Mouse (Mus musculus) limb, embryonic 13.5 days (tissue): Measurements from ENCODE around the gene Acap1. TPM values are rescaled to one million over a fixed set of nuclear protein-coding genes. Genes with fewer than 3 reads are reported as not detected.
A peak's percentile ranks its signal among the peaks of the same experiment; 100 is the strongest.
"Not testable (repeated sequence)": the region's sequence is repeated elsewhere in the genome, so short reads cannot be mapped to it uniquely, and the experiment has no call there.

Experiments used
- ATAC-seq: fragments of 200-750 bp; cut with Nextera tagmentation; 2 replicates; pipeline ENCODE4 v1.8.0; 2017; ENCODE audit warnings: low read depth, moderate number of reproducible peaks, moderate TSS enrichment; ENCODE audit not compliant: low FRiP score
- H3K27ac ChIP-seq: fragments of 300-500 bp; sonication (generic); 2 replicates; pipeline ENCODE4 v1.5.1; 2015; ENCODE audit warnings: inconsistent platforms, mild to moderate bottlenecking, moderate library complexity
- H3K27me3 ChIP-seq: fragments of 300-500 bp; sonication (generic); 2 replicates; pipeline ENCODE4 v1.6.1; 2015; ENCODE audit warnings: mild to moderate bottlenecking, inconsistent platforms
- H3K36me3 ChIP-seq: fragments of 300-500 bp; sonication (generic); 2 replicates; pipeline ENCODE4 v1.6.1; 2015; ENCODE audit warnings: inconsistent platforms, mild to moderate bottlenecking, moderate library complexity
- H3K4me1 ChIP-seq: fragments of 300-500 bp; sonication (generic); 2 replicates; pipeline ENCODE4 v1.6.1; 2015; ENCODE audit warnings: inconsistent platforms
- H3K4me2 ChIP-seq: fragments of 300-500 bp; sonication (generic); replicated peaks from 2 replicates; pipeline ENCODE4 v1.6.1; 2015; ENCODE audit warnings: inconsistent platforms, mild to moderate bottlenecking, moderate library complexity
- H3K4me3 ChIP-seq: fragments of 300-500 bp; sonication (generic); 2 replicates; pipeline ENCODE4 v1.5.1; 2015; ENCODE audit warnings: moderate library complexity, mild to moderate bottlenecking, inconsistent platforms
- H3K9ac ChIP-seq: fragments of 300-500 bp; sonication (generic); 2 replicates; pipeline ENCODE4 v1.6.1; 2015; ENCODE audit warnings: mild to moderate bottlenecking, inconsistent platforms
- H3K9me3 ChIP-seq: fragments of 300-500 bp; sonication (generic); 2 replicates; pipeline ENCODE4 v1.6.1; 2016; ENCODE audit warnings: inconsistent platforms
- WGBS: fragments of 180-500 bp; shearing (Covaris S2); methylation state at CpG from one replicate; pipeline ENCODE4 v1.1.7; 2015; 5-methylcytosine and 5-hydroxymethylcytosine counted together
- polyA plus RNA-seq: library from polyadenylated mRNA; unstranded; fragments of >200 nt; fragmentation: Nextera tagmentation; extraction: Ambion mirVana; gene quantifications from 2 replicates; pipeline ENCODE4 v1.2.1, GENCODE M21; 2015

The Acap1 gene
- polyA plus RNA-seq, 1 experiment from 2014 or later: 1.1 TPM

- no peaks in the 10 kb centered on the region for H3K9me3 ChIP-seq
- peaks cover 36% of the 10 kb centered on the region for H3K4me1 ChIP-seq
- no peak overlapping the region for H3K9ac ChIP-seq
- WGBS: 75% methylated on average over 4 of the region's 4 CpGs
- no peak overlapping the region for H3K4me3 ChIP-seq
- H3K27me3 ChIP-seq: peaks cover 15% of the 10 kb centered on the region
- H3K36me3 ChIP-seq: no peaks in the 10 kb centered on the region
- H3K27ac ChIP-seq: no peak overlapping the region
- no peak for ATAC-seq
- no peak overlapping the region for H3K4me2 ChIP-seq
Observed at GRCm38 (mm10) chr11:69933066-69933465, 37.7 kb upstream of the Acap1 start.

GRCm38 (mm10) chr11:69932254-69932653 is 36.9 kb upstream of the Acap1 start:
- no peak for ATAC-seq
- WGBS: 43% methylated on average over 3 of the region's 3 CpGs
- H3K27ac ChIP-seq: no peak overlapping the region
- H3K9me3 ChIP-seq: no peaks in the 10 kb centered on the region
- peaks cover 11% of the 10 kb centered on the region for H3K27me3 ChIP-seq
- no peak overlapping the region for H3K4me3 ChIP-seq
- H3K4me2 ChIP-seq: no peak overlapping the region
- no peaks in the 10 kb centered on the region for H3K36me3 ChIP-seq
- peaks cover 28% of the 10 kb centered on the region for H3K4me1 ChIP-seq
- H3K9ac ChIP-seq: no peak overlapping the region

- H3K27ac ChIP-seq: no peak overlapping the region
- WGBS: 67% methylated on average over 8 of the region's 8 CpGs
- H3K27me3 ChIP-seq: peaks cover 7% of the 10 kb centered on the region
- no peaks in the 10 kb centered on the region for H3K36me3 ChIP-seq
- H3K4me2 ChIP-seq: no peak overlapping the region
- H3K9me3 ChIP-seq: no peaks in the 10 kb centered on the region
- no peak overlapping the region for H3K4me3 ChIP-seq
- H3K4me1 ChIP-seq: peaks cover 23% of the 10 kb centered on the region
- no peak overlapping the region for H3K9ac ChIP-seq
- ATAC-seq: no peak
Observed at GRCm38 (mm10) chr11:69931769-69932168, 36.4 kb upstream of the Acap1 start.

GRCm38 (mm10) chr11:69930967-69931537 is 35.7 kb upstream of the Acap1 start:
- H3K9me3 ChIP-seq: no peaks in the 10 kb centered on the region
- peak overlapping the region; percentile 3; the same call in 1 of the 2 replicates for H3K9ac ChIP-seq
- H3K4me1 ChIP-seq: peaks cover 16% of the 10 kb centered on the region
- no peak for ATAC-seq
- 73% methylated on average over 3 of the region's 3 CpGs for WGBS
- no peak overlapping the region for H3K27ac ChIP-seq
- H3K4me2 ChIP-seq: no peak overlapping the region
- H3K36me3 ChIP-seq: no peaks in the 10 kb centered on the region
- H3K4me3 ChIP-seq: no peak overlapping the region
- H3K27me3 ChIP-seq: peaks cover 4% of the 10 kb centered on the region

GRCm38 (mm10) chr11:69930176-69930575 is 34.8 kb upstream of the Acap1 start:
- H3K27me3 ChIP-seq, H3K4me3 ChIP-seq, H3K36me3 ChIP-seq, H3K27ac ChIP-seq, H3K9ac ChIP-seq, ATAC-seq, H3K9me3 ChIP-seq, H3K4me2 ChIP-seq: not testable (repeated sequence)
- WGBS: 85% methylated on average over 8 of the region's 8 CpGs
- H3K4me1 ChIP-seq: peaks cover 14% of the 10 kb centered on the region

GRCm38 (mm10) chr11:69929712-69930111 is 34.4 kb upstream of the Acap1 start:
- H3K36me3 ChIP-seq: no peaks in the 10 kb centered on the region
- no peak overlapping the region for H3K4me2 ChIP-seq
- H3K4me1 ChIP-seq: peaks cover 10% of the 10 kb centered on the region
- H3K4me3 ChIP-seq: no peak overlapping the region
- H3K27me3 ChIP-seq: peaks cover 3% of the 10 kb centered on the region; the same call in 1 of the 2 replicates
- WGBS: 83% methylated on average over 4 of the region's 4 CpGs
- H3K27ac ChIP-seq: no peak overlapping the region
- no peaks in the 10 kb centered on the region for H3K9me3 ChIP-seq
- no peak for ATAC-seq
- no peak overlapping the region for H3K9ac ChIP-seq

- Histone ChIP-seq H3K4me1 (peaks cover 5% of the 10 kb centered on the region), H3K9ac (no peak overlapping the region), H3K27me3 (no peaks in the 10 kb centered on the region), H3K4me3 (no peak overlapping the region), H3K4me2 (no peak overlapping the region), H3K9me3 (no peaks in the 10 kb centered on the region), H3K27ac (no peak overlapping the region), H3K36me3 (no peaks in the 10 kb centered on the region)
- ATAC-seq: no peak
- 97% methylated on average over 2 of the region's 2 CpGs for WGBS
Observed at GRCm38 (mm10) chr11:69927501-69927900, 32.2 kb upstream of the Acap1 start.

- no peak for ATAC-seq
- peak overlapping the region; percentile 88 for H3K4me2 ChIP-seq
Observed at GRCm38 (mm10) chr11:69922796-69923195, 27.5 kb upstream of the Acap1 start.

GRCm38 (mm10) chr11:69922012-69922756 is 26.8 kb upstream of the Acap1 start:
- peaks cover 26% of the 10 kb centered on the region for H3K4me1 ChIP-seq
- peak overlapping the region; percentile 90 for H3K4me3 ChIP-seq
- 3% methylated on average over 12 of the region's 12 CpGs for WGBS
- peak overlapping the region; percentile 97 for H3K27ac ChIP-seq
- H3K36me3 ChIP-seq: peaks cover 24% of the 10 kb centered on the region
- peak overlapping the region; percentile 88 for H3K4me2 ChIP-seq
- no peak for ATAC-seq
- H3K9ac ChIP-seq: peak overlapping the region; percentile 71
- H3K27me3 ChIP-seq: no peaks in the 10 kb centered on the region
- no peaks in the 10 kb centered on the region for H3K9me3 ChIP-seq

More at GRCm38 (mm10) chr11:69922796-69923195, 27.5 kb upstream of the Acap1 start:
- Histone ChIP-seq H3K9ac (0 out of 2 replicates have a peak overlapping the region, but pooled peaks have one; percentile 19), H3K27ac (peak overlapping the region; percentile 97; the same call in 1 of the 2 replicates), H3K27me3 (no peaks in the 10 kb centered on the region), H3K9me3 (no peaks in the 10 kb centered on the region), H3K36me3 (peaks cover 18% of the 10 kb centered on the region), H3K4me1 (peaks cover 26% of the 10 kb centered on the region), H3K4me3 (peak overlapping the region; percentile 90)
- WGBS: 59% methylated on average over 3 of the region's 3 CpGs

- Histone ChIP-seq H3K36me3 (peaks cover 32% of the 10 kb centered on the region), H3K27me3 (no peaks in the 10 kb centered on the region), H3K27ac (peak within 1 kb of the TSS; percentile 97), H3K4me3 (peak within 1 kb of the TSS; percentile 90), H3K9me3 (no peaks in the 10 kb centered on the region), H3K4me1 (peaks cover 27% of the 10 kb centered on the region), H3K4me2 (peak within 1 kb of the TSS; percentile 88), H3K9ac (peak within 1 kb of the TSS; percentile 96)
- under 1% methylated on average over 78 of the region's 78 CpGs for WGBS
- peak; percentile 96 for ATAC-seq
Observed at GRCm38 (mm10) chr11:69921114-69922011, 26.0 kb upstream of the Acap1 start, which contains the start of gene Eif5a. Gene Eif5a, minus strand, starts transcription at chr11:69921958.

- Histone ChIP-seq H3K4me1 (peaks cover 36% of the 10 kb centered on the region), H3K27ac (peak overlapping the region; percentile 90), H3K36me3 (peaks cover 41% of the 10 kb centered on the region), H3K9me3 (no peaks in the 10 kb centered on the region), H3K27me3 (no peaks in the 10 kb centered on the region), H3K4me3 (peak overlapping the region; percentile 90), H3K9ac (peak overlapping the region; percentile 96), H3K4me2 (peak overlapping the region; percentile 88)
- WGBS: under 1% methylated on average over 58 of the region's 65 CpGs
- ATAC-seq: peak; percentile 3
Observed at GRCm38 (mm10) chr11:69920266-69921031, 25.1 kb upstream of the Acap1 start.
